Mouse (Mus musculus) left cerebral cortex, adult 9 months (tissue): Measurements from ENCODE around the gene Mb.
A peak's percentile ranks its signal among the peaks of the same experiment; 100 is the strongest.

Experiments used
- DNase-seq, 2 experiments: peaks; one replicate each; pipeline ENCODE4 v3.0.0; 2022; ENCODE audit warnings: low spot score in 2 of 2

Mb gene

GRCm38 (mm10) chr15:76979799-76980198 lies 70.7 kb downstream of the Mb start:
- no peak for DNase-seq

GRCm38 (mm10) chr15:76976619-76977018 lies 73.9 kb downstream of the Mb start:
- no peak for DNase-seq

- peak in 1 of 2 experiments; percentile 90 for DNase-seq
Measured at GRCm38 (mm10) chr15:76973855-76974651, 76.4 kb downstream of the Mb start.

GRCm38 (mm10) chr15:76973272-76973854 lies 77.1 kb downstream of the Mb start:
- DNase-seq = no peak

GRCm38 (mm10) chr15:76972661-76973060 lies 77.8 kb downstream of the Mb start:
- no peak for DNase-seq
